Mouse (Mus musculus) E14TG2a.4 (cell line): Measurements from ENCODE around the gene Kif1c.

ENCODE experiments used
- CTCF ChIP-seq: conservative IDR thresholded peaks from 2 replicates; pipeline ENCODE4 v1.5.1; 2014; ENCODE audit warnings: low read length
- NANOG ChIP-seq: IDR thresholded peaks from 2 replicates; pipeline ENCODE4 v1.6.1; 2014; ENCODE audit warnings: borderline replicate concordance, low read length, mixed read lengths

DNA sequence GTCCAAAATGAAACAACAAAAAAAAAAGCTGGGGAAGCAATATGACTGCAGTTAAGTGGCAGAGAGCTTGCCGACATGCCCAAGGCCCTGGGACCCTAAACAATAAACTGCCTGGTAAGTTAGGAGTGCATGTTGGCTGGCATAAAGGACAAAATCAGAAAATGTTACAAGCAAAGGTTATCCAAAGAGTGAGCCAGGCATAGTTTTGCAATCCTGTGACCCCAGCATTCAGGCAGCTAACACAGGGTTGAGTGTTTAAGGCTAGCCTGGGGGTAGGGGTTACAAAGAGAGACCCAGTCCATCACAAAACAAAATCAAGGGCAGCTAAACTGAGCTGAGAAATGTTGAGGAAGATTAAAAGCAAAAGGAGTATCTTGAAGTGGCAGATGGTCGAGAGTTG lies 1.3 kb upstream of the Kif1c start:
- TF ChIP-seq NANOG, result no peak
- no peak for TF ChIP-seq CTCF
